Mouse (Mus musculus): ENCODE measurements around the gene Grn.
"Not testable (repeated sequence)": the region's sequence is repeated elsewhere in the genome, so short reads cannot be mapped to it uniquely, and the experiment has no call there.

The Grn gene

DNA sequence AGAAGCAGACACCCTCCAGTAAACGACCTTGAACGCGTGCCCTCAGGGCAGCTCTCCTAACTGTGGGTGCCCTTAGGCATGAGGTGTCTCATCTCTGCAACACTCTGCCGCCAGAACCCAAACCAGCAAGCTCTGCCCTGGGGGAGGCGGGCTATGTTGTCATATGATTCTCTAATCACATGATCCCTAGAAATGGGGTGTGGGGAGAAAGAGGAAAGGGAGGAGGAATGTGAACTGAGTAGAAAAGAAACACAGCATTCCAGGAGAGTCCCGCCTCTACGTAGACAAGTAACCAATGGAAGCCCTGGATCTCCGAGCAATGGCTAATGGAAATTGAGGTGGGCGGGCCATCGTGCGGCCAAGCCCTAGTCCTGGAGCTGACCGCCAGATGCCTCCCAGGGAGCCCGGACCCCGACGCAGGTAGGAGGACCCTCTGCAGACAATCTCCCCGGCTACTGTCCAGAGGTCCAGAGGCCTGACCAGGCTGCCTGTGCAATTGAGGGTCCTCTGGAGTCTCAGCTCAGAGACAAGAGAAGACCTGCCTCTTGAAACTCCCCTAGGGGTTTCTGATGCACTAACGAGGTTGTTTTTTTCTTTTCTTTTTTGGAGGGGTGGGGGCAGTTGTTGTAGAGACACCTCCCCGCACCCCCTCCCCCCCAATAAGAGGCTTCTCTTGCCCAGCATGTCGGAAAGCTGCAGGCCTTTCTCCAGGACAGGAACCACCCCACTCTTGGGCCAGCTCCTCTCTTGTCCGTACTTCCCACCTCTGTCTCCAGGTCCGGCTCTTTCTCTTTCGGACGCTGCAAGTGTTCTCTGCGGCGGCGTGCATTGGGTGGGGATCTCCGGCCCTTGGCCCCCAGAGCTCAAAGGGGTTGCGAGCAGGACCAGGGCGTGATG lies at the start of gene Grn:
Grn (plus strand) TSS at position 195 of the 897 bp plus-strand sequence.
- peak; percentile 93 for DNase-seq

- DNase-seq = no peak
Measured at GRCm38 (mm10) chr11:102381341-102382100, 48.6 kb upstream of the Grn start.

- DNase-seq = no peak
Measured at GRCm38 (mm10) chr11:102382794-102383193, 47.3 kb upstream of the Grn start.

GRCm38 (mm10) chr11:102383365-102384136 lies 46.6 kb upstream of the Grn start:
- DNase-seq = no peak

DNA sequence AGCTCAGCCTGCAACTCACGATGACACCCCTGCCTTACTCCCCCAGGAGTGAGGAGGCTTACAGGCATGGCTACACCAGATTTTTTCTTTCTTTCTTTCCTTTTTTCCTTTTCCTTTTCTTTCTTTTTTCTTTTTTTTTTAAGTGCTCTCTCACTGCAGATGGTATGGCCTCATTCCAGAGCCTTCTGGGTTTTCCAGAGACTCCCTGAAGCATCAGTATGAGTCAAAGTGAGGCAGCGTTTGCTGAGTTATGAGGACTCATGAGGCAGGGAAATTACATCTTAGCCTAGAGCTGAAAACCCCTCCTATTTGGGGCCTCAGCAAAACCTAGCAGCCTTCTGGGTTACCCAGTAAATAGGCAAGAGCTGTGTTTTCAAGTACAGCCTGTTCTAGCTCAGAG lies 45.7 kb upstream of the Grn start:
- DNase-seq = no peak

GRCm38 (mm10) chr11:102385075-102385474 lies 45.0 kb upstream of the Grn start:
- no peak for DNase-seq

GRCm38 (mm10) chr11:102386121-102386520 lies 44.0 kb upstream of the Grn start:
- no peak for DNase-seq

GRCm38 (mm10) chr11:102389436-102389835 lies 40.7 kb upstream of the Grn start:
- DNase-seq = not testable (repeated sequence)

- DNase-seq = no peak
Measured at GRCm38 (mm10) chr11:102392441-102393237, 37.5 kb upstream of the Grn start.

GRCm38 (mm10) chr11:102393238-102393634 lies 36.9 kb upstream of the Grn start, which contains the start of gene Rundc3a:
Gene Rundc3a (plus strand): TSS chr11:102393403.
- DNase-seq = peak; percentile 94

DNA sequence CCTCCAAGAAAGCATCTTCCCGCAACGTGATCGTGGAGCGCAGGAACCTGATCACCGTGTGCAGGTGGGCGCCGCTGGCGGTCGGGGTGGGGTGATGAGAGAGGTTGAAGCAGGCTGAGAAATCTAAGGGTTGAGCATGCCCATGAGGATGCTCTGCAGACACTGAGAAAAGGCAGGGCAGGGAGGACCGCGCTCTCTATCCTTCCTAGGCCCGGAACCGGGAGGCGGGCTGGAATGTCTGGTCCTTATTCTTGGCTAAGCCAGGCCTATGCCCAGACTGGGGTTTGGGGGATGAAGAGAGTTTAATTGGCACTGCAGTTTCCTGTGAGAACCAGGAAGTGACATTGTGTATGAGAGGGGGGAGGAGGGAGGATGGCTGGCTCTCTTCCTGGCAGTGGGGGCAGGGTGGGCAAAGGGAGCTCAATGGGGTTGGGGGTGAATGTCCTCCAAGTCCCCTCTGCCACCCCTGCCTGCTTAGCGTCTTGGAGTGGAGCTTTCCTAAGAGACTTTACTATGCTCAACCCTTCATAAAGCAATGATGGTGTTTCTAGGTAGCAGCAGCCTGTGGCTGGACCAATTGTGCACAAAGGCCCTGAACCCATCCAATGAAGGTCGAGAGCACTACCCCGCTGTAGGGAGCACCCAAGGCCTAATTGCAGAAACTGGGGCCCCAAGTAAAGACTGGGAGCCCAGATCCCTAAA lies 36.2 kb upstream of the Grn start:
- DNase-seq = no peak

DNA sequence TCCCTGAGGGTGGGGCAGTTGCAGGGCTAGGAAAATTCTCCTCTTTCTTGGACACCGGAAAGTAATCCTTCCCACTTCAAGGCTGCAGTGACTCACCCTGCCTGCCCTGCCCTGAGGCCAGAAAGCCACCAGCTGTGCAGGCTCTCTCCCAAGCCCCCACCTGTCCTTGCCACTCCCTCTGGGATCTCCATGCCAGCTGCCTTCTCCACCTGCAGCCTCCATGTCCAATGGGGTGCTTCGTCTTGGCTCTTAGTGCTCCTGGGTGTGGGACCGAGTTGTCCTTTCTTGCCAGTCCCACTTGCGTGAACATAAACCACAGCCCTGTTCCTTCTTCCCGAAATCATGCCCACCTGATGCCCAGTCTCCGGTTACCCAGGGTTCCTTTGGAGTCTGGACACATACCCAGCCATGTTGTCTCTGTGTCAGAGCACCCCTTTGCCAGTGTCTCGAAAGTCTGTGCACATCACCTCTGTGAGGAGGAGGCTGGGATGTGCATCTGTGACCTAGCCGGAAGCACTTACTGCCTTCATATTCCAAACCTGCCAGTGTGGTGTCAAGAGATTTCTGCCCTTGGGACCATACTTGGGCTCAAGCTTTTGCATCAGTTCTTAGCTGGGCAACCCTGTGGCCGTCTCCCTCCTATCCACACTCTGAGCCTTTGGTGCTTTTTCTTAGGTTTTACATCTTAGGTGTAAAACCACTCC lies 35.5 kb upstream of the Grn start:
- DNase-seq = no peak

GRCm38 (mm10) chr11:102395250-102395649 lies 34.9 kb upstream of the Grn start:
- DNase-seq = no peak

GRCm38 (mm10) chr11:102396263-102396662 lies 33.9 kb upstream of the Grn start:
- DNase-seq = no peak

- no peak for DNase-seq
Measured at GRCm38 (mm10) chr11:102396671-102397141, 33.4 kb upstream of the Grn start.

- DNase-seq = peak; percentile 55
Measured at GRCm38 (mm10) chr11:102398007-102398825, 31.9 kb upstream of the Grn start.

DNA sequence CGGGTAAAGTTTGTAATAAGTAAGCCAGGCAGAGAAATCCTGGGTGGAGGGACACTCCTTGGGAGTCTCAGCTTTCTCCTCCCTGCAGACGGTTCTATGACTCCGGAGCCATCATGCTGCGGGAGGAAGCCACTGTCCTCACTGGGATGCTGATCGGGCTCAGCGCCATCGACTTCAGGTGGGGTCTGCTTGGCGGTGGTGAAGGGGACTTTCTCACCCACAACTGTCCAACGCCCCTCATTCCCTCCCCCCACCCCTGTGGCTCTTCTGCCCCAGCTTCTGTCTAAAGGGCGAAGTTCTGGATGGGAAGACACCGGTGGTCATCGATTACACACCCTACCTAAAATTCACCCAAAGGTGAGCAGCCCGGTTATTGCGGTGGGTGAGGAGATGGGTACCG lies 31.0 kb upstream of the Grn start:
- no peak for DNase-seq

GRCm38 (mm10) chr11:102399610-102400072 lies 30.5 kb upstream of the Grn start:
- peak; percentile 50 for DNase-seq

GRCm38 (mm10) chr11:102400513-102401084 lies 29.5 kb upstream of the Grn start:
- no peak for DNase-seq
